Mouse (Mus musculus): ENCODE measurements at regions not wholly inside any gene's neighbourhood (a gene's known extent, or its start where the extent isn't known, plus 50 kb on each side); places are given as distances from the start of the nearest gene placed in this dataset.

- TF ChIP-seq POLR2A (IDR thresholded peaks at IDR 0.05; ENCODE audit: borderline replicate concordance, extremely low read depth, insufficient read depth, insufficient read length, poor library complexity, severe bottlenecking) (no peak), CTCF (IDR thresholded peaks at IDR 0.05; ENCODE audit: borderline replicate concordance, extremely low read depth, insufficient read depth, insufficient read length) (peak; percentile 52; the same call in 1 of the 2 replicates)
Observed at GRCm38 (mm10) chr2:48001800-48002507, 812.0 kb upstream of the Acvr2a start.
